Mouse (Mus musculus): ENCODE measurements around the gene Dnah17.

Gene Dnah17

DNA sequence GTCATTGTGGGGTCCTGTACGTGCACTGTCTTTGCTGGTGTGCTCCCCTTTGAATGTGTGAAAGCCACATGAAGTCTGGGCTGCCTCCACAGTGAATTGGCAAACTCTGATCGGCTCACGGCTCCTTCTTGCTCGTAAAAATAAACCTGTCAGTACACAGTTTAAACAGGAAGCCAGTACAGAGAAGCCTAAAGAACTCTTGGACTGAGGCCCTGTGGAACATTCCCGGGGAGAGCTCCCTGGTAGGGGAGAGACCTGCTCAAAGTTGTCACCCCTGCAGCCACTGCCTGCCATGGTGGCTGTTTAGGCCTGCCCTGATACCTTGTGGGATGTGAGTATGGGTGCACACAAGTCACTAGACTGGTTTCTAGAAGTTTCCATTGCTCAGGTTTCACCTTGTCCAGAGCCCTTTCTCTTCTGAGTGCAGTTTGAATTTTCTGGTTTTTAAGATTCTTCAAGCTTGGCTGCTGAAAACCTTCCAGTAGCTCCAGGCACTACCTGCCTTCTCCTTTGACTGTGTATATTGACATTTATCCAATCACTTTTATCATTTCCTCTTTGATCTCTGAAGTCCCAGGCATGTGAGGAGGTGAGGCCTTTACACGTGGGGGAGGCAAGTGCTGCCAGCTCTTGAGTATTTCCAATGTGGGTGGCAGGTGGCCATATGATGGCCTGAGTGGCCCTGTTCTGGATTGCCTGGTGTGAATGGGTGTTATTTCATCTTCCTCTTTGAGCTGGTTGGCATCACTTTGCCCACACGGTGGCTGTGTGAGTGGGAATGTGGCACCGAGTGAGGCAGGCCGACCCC is 136.0 kb downstream of the Dnah17 start:
- no peak for DNase-seq (ENCODE audit: low spot score)

DNA sequence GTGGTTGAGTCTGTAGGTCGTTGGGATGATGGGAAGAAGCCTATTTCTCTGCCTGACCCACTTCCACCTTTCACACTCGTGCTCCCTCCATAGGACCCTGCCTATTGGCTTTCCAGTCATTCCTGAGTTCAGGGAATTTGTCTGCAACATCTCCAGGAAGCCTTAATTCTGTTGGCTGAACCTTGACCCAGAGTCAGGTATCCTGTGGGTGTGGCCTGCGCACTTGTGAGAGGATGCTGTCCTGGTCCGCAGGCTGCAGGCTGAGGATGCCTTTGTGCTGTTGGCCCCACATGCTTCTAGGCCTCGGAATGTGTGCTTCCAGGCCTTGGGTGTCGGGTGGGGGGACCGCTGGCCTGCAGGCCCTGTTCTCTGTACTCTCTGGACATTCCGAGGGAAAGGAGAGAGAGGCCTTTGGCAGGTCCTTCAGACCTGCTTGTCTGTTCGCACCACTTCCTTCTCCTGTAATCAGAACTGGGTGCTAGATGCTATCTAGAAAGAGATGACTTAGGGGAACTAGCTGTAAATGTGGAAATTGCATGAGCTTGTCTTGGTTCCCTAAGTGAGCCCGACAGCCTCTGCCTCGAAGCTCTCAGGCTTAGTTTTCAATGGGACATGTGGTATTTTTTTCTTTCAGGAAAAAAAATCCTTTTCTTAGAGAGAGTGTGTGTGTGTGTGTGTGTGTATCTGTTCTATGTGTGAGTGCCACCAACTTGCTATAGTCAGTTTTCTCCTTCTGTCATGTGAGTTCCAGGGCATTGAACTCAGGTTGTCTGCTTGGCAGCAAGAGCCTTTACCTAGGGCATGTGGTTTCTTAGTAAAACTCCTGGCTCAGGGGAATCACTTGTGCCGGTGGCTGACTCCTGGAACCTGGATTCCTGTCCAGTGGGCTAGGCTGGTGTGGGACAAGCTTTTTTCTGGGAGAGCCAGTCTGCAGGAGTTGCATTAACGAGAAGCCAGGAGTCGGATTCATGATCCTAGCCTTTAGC is 137.0 kb downstream of the Dnah17 start:
- peak; percentile 65 for DNase-seq (ENCODE audit: low spot score)

DNA sequence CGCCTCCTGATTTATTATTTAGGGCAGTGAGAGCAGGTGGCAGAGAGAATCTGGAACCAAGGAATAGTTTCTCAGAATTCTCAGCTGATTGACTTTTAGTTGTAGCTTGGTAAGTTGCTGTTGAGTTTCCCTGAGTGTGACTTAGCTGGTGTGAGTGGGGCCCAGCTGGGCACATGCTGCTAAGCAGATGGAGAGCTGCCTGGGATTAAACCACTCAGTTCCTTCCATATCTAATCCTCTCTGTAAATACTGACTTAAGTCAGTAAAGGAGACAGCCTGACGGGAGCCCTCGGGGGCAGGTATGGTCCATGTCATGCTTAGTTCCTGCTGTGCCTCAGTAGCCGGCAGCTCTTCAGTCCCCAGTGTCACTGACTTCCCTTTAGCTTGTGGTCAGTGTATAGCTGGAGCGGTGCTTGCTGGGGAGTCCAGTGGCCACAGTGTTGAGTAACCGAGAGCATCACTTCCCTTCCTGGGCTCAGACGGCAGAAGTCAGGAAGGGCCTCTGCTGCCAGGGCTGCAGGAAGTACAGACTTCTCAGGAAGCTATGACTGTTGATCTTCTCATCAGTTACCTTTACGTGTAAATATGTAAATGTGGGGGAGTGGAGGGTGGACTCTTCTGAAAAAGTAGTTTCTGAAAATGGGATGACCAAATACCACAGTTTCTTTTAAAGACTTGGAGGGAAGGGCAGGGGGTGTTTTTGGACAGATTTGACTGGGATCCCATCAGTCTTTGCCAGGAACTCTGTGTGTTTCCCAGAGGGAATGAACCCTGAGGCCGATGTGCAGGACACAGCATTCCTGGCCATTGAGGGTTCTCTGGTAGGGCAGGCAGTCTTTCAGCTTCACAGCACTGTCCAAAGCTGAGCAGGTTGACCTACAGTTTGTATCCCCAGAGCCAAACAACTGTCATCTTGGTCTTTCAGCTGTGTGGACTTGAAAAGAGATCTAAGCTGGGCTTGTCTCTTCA is 138.6 kb downstream of the Dnah17 start:
- DNase-seq (ENCODE audit: low spot score): no peak

DNA sequence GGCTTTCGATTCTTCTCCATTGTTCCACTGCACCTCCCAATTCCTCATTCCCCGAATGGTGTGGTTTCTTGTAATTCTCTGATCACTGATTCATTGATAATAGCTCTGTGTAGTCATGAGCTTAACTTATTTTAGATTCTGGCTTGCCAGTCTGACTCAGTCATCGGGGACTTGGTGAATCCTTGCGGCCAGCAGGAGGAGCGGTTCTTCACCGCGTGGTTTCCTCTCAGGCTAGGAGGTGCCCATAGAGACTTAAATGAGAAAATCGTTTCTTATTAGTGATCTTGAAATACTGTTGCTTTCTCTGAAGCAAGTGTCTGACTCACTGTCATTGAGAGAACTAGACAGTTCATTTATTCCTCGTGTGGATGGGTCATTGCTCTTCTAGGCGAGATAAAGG is 140.5 kb downstream of the Dnah17 start:
- DNase-seq (ENCODE audit: low spot score): no peak

DNA sequence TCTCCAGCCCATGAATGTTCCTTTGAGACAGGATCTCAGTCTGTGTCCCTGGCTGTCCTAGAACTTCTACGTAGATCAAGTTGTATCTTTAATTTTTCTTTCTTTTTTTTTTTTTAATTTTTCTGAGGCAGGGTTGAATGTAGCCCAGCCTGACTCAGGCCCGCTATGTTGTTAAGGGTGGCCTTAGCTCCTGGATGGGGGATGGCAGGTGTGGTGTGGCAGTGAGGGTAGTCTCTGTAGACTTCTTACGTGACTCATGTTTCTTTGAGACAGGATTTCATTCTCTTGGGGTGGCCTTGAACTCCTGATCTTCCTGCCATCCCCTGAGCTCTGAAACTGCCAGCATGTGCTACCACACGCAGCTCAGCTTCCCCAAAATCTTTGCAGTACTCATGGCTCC is 141.2 kb downstream of the Dnah17 start:
- DNase-seq (ENCODE audit: low spot score): no peak

DNA sequence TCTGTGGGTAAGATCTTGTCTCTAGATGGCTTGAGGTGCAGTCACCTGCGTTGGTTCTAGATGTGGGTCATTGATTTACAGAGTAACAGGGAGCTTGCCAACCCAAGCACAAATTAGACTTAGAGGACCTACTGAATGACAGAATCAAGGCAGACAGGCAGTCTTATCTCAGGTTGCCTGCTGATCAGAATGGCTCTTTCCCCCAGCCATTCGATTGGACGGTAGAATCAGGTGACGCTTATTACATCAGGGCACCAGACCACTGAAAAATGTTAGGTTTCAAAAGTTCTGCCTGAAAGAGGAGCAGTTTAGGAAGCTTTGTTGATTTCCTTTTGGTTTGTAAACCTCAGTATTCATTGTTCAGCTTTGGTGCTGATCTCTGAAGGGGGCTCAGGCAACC is 142.5 kb downstream of the Dnah17 start:
- DNase-seq (ENCODE audit: low spot score): no peak

DNA sequence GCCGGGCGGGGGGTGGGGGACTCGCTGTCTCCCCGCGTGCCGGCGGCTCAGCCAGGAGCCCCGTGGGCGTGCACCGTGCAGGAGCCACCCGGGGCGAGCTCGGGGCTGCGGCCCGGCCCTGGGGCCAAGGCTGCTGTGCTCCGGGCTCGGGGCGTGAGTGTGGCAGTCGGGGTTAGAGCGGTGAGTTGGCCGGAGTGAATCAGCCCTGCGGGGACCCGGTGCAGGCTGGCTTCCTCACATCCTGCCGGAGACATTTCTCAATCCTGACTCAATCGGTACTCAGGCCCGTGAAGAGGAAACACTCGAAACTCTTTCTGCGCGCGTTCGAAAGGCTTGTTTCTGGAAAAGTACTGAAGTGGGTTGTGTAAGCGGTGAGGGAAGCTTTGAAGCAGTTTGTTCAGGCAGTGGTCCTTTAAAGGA is 143.4 kb downstream of the Dnah17 start:
- DNase-seq (ENCODE audit: low spot score): peak; percentile 51

DNA sequence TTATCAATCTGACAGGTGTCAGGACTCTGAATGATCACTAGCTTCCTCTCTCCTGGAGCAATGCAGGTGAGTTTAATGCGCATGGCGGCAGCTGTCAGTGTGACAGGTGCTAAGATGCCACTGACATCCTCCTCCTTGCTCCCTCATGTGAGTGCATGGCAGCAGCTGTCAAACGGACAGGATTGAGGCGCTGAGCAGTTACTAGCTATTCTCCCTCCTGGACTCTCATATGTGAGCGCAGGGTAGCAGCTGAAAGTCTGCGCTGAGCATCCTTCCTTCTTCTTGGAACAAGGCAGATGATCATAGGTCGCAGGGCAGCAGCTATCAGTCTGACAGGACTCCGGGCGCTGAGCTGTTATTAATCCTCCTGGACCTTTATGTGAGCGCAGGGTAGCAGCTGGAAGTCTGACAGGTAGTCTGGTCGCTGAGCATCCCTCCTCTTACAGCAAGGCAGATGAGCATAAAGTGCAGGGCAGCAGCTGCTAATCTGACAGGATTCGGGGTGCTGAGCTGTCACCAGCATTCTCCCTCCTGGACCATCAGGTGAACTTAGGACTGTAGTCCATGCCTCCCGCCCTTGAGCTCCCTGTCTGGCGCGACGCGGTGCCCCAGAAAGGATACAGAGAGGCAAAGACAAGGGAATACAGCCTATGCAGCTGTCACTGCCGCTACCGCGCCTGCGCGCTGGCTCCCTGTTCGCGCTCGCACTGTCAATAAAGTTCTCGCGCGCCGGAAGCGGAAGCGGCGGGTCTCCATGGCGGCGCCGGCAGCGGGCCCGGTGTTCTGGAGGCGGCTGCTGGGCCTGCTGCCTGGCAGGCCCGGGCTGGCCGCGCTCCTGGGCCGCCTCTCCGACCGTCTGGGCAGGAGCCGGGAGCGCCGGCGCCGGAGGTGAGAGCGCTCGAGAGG is 144.1 kb downstream of the Dnah17 start, which contains the start of gene Pgs1:
Pgs1 (plus strand) TSS at position 167 of the 906 bp plus-strand sequence.
- peak; percentile 84 for DNase-seq (ENCODE audit: low spot score)

DNA sequence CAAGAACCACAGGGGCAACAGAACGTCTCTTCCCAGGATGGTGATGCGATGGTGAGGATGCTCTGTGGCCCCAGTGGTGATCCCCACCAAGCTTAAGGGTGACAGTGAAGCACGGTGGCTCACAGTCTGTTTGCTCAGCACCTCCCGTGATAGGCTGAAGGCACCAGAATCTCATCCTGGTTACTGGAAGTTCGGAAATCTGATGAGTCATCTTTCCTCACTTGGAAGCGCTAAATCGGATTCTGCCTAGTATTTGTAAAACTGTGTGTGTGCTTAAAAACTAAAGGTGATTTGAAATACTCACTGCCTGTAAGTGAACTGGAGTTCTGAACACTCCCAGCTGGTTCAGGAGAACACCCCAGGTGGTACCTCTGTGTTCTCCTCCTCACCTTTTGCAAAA is 146.7 kb downstream of the Dnah17 start:
- DNase-seq (ENCODE audit: low spot score): no peak

DNA sequence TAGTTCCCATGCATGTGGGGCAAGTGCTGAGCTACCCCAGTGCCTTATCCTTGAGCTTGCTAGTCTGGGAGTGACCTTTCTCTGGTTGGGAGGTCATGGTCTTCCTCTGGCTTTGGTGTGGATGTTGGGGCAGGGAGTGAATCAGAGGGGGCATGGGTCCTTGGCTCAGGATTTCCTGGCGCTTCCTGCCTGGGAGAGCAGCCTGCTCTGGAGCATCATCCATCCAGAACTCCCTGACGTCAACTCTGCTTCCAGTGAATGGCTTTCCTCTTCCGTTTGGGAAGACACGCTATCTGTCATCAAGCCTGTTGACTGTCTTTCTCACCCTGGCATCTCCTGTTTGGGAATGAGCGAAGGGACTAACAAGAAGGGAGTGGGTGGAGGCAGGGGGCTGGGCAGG is 148.0 kb downstream of the Dnah17 start:
- no peak for DNase-seq (ENCODE audit: low spot score)

DNA sequence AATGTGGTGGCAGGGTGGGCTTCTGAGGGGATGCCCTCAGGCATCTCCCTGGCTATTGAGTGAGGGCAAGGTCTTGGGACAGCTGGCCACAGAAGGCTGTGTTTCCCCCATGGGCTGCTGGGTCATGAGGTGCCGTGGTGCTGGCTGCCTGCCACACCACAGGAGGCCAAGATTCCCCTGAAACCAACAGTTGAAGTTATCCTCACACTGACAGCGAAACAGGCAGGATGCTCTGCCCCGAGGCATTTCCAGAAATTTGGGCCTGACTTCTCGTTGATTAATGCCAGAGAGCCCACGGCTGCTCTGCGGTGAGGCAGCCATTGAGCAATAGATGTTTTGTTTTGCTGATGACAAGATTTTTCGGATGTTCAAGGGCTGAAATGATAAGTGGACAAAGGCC is 151.0 kb downstream of the Dnah17 start:
- DNase-seq (ENCODE audit: low spot score): no peak

DNA sequence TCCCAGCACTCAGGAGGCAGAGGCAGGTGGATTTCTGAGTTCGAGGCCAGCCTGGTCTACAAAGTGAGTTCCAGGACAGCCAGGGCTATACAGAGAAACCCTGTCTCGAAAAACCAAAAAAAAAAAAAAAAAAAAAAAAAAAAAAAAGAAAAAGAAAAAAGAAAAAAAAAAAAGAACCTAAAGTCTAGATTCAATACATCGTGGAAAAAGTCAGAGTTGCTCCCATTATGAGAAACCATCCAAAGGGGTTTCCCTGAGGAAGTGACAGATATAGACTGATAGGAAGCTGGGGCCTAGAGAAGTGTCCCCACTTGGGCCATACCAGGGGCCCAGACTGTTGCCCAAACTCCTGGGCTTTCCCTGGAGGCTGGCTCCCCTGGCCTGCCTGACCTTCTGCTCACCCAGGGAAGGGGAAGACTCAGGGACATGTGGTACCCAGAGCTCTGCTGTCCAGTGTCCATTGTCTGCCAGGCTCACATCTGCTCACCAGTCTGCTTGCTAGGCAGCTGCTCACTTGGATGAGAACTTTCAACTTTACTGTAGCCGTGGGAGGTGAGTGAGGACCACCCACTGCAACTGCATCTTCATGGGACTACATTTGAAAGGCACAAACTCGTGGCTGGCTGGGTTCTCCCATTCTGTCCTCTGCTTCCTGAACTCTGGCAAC is 152.6 kb downstream of the Dnah17 start:
- DNase-seq (ENCODE audit: low spot score): no peak

DNA sequence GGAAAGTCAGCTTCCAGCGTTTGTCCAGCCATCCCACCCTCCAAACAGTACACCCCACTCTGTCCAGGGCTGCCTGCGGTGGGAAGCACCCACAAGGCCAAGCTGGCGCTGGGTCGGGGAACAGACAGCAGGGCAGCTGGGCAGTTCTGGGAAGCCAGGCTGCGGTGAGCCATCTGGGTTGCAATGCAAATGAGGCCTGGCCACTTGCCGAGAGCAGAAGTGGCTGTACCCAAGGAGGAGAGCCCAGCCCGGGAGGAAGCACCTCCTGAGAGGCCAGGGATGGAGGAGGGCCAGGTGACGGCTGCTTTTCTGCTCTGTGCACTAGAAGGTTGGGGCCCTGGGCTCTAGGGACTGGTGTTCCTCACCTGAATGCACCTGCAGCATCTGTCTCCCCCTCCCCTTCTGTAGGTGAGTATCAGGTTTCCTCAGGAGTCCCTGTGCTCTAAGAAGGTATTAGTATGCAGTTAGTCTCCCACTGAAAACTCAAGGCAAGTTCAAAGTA is 154.3 kb downstream of the Dnah17 start:
- no peak for DNase-seq (ENCODE audit: low spot score)

DNA sequence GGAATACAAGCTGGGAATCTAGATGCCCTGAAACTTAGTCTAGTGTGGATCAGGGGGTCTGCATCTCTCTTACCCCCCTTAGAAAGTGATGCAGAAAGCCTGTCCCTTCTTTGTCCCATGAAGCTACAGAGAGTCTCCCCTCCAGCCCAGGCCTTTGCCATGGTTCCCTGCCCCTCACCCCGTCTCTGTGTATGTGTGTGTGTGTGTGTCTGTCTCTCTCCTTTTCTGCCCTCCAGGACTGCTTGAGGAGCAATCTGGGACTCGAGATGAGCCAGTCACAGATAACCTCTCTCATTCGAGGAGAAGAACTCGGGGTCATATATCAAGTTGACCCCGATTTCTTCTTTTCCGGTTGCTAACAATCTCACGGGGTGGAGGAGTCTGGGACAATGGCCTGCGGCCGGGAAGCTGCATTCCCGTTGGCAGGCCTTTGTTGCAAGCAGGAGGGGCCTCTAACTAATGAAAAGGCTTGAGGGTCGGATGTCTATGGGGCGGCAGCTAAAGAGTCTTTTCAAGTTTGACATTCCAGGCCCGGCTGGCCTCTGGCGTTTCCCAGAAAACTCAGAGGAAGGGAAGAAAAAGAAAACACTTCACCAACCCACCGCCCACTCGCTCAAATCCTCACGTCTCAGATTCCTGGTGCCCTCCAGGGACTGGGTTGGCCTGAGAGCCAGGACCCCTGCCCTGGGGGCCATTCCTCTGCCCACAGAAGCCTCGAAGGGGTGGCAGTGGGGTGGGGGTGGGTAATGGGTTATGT is 155.0 kb downstream of the Dnah17 start:
- peak; percentile 49 for DNase-seq (ENCODE audit: low spot score)

DNA sequence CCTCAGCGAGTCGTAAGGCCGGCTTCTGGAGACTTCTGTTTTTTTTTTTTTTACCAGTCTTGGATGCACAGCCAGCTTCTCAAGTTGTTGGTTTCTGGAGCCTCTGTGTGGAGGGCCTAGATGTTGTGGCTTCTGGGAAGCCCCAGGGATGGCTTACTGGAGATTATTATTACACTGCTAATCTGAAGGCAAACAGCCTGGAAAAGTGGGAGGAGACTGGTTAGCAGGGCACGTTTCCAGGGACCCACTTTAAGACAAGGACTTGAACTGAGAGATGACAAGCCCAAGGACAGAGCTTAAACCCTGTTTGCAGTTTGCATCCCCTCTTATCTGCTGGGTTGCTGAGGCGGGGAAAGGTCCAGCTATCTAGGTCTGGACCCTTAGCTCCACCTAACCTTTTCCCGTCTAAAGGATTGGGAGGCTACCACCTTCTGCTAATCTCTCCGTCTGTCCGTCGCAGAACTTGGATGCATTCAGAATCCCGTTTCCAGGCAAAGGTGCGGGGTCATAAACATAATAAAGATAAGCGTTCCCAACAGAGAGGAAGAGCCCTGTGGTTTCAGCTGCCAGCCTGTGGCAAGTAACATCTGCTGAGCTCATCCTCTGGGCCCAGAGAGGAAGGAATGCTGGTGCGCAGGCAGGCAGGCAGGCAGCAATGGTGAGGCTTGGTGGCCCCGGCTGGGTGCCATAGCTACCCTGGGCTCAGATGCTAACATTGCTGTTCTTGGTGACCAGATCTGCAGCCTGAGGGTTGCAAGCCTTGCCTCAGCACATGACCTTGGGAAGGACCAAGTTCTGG is 155.9 kb downstream of the Dnah17 start:
- no peak for DNase-seq (ENCODE audit: low spot score)

DNA sequence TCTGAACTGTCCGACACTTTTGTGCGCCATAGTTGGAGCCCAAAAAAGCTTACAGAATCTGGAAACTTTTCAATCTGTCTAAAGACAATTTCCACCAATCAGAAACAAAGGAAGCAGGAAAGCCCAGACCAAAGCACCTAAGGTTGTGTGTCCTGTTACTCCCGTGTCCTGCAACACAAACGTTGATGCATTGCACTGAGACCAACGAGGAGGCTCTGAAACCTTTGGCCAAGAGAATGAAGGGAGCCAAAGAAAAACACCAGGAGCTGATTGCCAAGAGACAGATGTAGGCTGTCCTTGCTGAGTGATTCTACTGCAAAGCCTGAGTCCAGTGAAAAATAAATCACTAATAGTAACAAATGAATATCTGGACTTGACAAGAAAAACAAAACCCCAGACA is 156.9 kb downstream of the Dnah17 start:
- DNase-seq (ENCODE audit: low spot score): no peak

DNA sequence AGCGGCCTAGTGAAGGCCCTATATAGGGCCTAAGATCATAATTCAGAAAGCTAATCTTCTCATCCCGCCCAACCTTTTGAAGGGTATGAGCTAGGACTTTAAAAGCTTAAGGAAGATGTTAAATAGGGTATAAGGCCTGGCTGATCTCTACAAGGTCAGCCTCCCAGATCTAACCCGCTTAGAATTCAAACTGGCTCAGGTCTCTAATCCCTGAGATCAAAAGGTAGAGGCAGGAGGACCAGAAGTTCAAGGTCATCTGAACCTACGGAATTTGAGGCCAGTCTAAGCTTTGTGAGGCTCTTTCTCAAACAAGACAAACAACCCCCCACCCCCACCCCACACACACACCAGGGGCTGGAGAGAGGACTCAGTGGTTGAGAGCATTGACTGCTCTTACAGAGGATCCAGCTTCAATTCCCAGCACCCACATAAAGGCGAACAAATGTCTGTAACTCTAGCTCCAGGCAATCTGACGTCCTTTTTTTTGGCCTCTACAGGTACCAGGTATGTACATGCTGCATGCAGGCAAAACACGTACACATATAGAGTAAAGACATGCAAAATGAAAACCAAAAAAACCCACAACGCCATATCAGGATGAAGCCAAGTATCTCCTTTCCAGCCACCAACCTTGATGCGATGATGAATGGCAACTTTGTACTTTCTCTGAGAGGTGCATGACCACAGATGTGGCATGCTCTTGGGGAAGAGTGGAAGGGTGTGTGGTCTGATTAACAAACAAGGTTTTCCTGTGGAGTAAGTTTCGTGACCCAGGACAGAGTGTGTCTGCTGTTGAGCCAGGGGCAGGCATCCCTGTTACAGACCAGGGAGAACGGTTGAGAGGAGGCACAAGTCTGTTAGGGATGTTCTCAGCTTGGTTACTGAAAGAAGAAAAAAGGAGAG is 157.5 kb downstream of the Dnah17 start:
- no peak for DNase-seq (ENCODE audit: low spot score)
